Mouse (Mus musculus) spleen, adult 2 months (tissue): ENCODE measurements at regions not wholly inside any gene's neighbourhood (a gene's known extent, or its start where the extent isn't known, plus 50 kb on each side); places are given as distances from the start of the nearest gene placed in this dataset.
A peak's percentile ranks its signal among the peaks of the same experiment; 100 is the strongest.

Source experiments
- DNase-seq, 2 experiments: peaks; one replicate each; pipeline versions ENCODE4 v3.0.0 to v3.0.0-alpha.2; 2012 to 2021; ENCODE audit warnings: low spot score in 2 of 2, low read depth in 1 of 2
- H3K27ac ChIP-seq: fragments of 200-500 bp; 2 replicates; pipeline ENCODE4 v1.5.1; 2012; ENCODE audit warnings: low read length, inconsistent platforms; ENCODE audit not compliant: insufficient read depth
- H3K27me3 ChIP-seq: fragments of 200-500 bp; 2 replicates; pipeline ENCODE4 v1.6.1; 2012; ENCODE audit warnings: mild to moderate bottlenecking, moderate library complexity, low read length, inconsistent platforms; ENCODE audit not compliant: control insufficient read depth, insufficient read depth
- H3K36me3 ChIP-seq: fragments of 200-500 bp; 2 replicates; pipeline ENCODE4 v1.6.1; 2012; ENCODE audit warnings: mild to moderate bottlenecking, low read length, inconsistent platforms; ENCODE audit not compliant: control insufficient read depth, insufficient read depth
- H3K4me1 ChIP-seq: fragments of 200-500 bp; 2 replicates; pipeline ENCODE4 v1.6.1; 2011; ENCODE audit warnings: inconsistent platforms; ENCODE audit not compliant: control insufficient read depth, insufficient read depth, insufficient read length
- H3K4me3 ChIP-seq: fragments of 200-500 bp; 2 replicates; pipeline ENCODE4 v1.5.1; 2011; ENCODE audit warnings: mild to moderate bottlenecking, inconsistent platforms; ENCODE audit not compliant: insufficient read depth, insufficient read length; ENCODE audit errors: extremely low read depth
- CTCF ChIP-seq: fragments of 200-500 bp; IDR thresholded peaks from 2 replicates; pipeline ENCODE4 v1.5.1; 2011; ENCODE audit warnings: mild to moderate bottlenecking, inconsistent platforms; ENCODE audit not compliant: insufficient read depth, insufficient read length, insufficient replicate concordance; ENCODE audit errors: extremely low read depth
- POLR2A ChIP-seq: fragments of 200-500 bp; IDR thresholded peaks from 2 replicates; pipeline ENCODE4 v1.6.1; 2011; ENCODE audit warnings: low read depth, low read length, inconsistent platforms
- WGBS: fragments of 180-500 bp; shearing (Covaris S2); methylation state at CpG from one replicate; pipeline ENCODE4 v1.1.7; 2018; 5-methylcytosine and 5-hydroxymethylcytosine counted together

GRCm38 (mm10) chr8:26886783-26887486 lies 90.2 kb upstream of the Zfp703 start:
- no peak for TF ChIP-seq POLR2A
- WGBS, result 52% methylated on average over 13 of the region's 13 CpGs

GRCm38 (mm10) chr8:26887551-26887950 lies 89.6 kb upstream of the Zfp703 start:
- Histone ChIP-seq H3K27ac (no peak overlapping the region), H3K27me3 (no peaks in the 10 kb centered on the region), H3K4me1 (peaks cover 33% of the 10 kb centered on the region), H3K36me3 (no peaks in the 10 kb centered on the region), H3K4me3 (no peak overlapping the region)
- no peak for TF ChIP-seq POLR2A
- 79% methylated on average over 5 of the region's 5 CpGs for WGBS
- DNase-seq, result no peak

More at GRCm38 (mm10) chr8:26886783-26887486, 90.2 kb upstream of the Zfp703 start:
- H3K27me3 ChIP-seq, result no peaks in the 10 kb centered on the region
- no peak overlapping the region for H3K4me3 ChIP-seq
- peak in 1 of 2 experiments; percentile 8 for DNase-seq
- no peaks in the 10 kb centered on the region for H3K36me3 ChIP-seq
- H3K27ac ChIP-seq, result no peak overlapping the region; the same call in 1 of the 2 replicates
- peaks cover 30% of the 10 kb centered on the region for H3K4me1 ChIP-seq

DNA sequence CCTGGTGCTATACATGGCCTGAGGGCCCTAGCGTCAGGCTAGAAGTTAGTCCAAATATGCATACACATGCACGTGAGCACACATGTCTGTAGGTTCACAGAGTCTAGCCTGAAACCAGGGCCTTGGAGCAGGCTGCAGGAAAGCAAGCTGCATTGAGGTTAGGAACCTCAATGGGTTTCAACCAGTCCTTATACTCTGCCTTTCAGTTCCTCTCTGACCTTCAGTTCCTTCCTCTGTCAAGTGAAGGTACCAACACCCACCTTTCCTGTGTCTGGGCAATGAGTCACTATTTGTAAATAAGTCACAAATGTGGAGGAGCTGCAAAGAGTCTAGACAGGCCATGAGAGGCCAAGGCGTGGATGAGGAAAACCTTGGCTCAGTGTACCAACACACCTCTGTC lies 89.1 kb upstream of the Zfp703 start:
- Histone ChIP-seq H3K27me3 (no peaks in the 10 kb centered on the region), H3K27ac (no peak overlapping the region; the same call in 1 of the 2 replicates), H3K36me3 (no peaks in the 10 kb centered on the region), H3K4me3 (no peak overlapping the region), H3K4me1 (peaks cover 33% of the 10 kb centered on the region)
- 40% methylated on average over 3 of the region's 3 CpGs for WGBS
- peak in 1 of 2 experiments; percentile 11 for DNase-seq
- no peak for TF ChIP-seq POLR2A
- no peak for TF ChIP-seq CTCF

- DNase-seq, result no peak
- Histone ChIP-seq H3K27ac (no peak overlapping the region), H3K36me3 (no peaks in the 10 kb centered on the region), H3K27me3 (no peaks in the 10 kb centered on the region), H3K4me1 (peaks cover 18% of the 10 kb centered on the region), H3K4me3 (no peak overlapping the region)
- TF ChIP-seq CTCF (no peak), POLR2A (no peak)
- 27% methylated on average over 11 of the region's 11 CpGs for WGBS
Observed at GRCm38 (mm10) chr8:26891881-26892280, 85.2 kb upstream of the Zfp703 start.

GRCm38 (mm10) chr8:26892380-26892779 lies 84.7 kb upstream of the Zfp703 start:
- WGBS, result 74% methylated on average over 7 of the region's 7 CpGs
- Histone ChIP-seq H3K4me1 (peaks cover 13% of the 10 kb centered on the region), H3K27me3 (no peaks in the 10 kb centered on the region), H3K27ac (no peak overlapping the region), H3K4me3 (no peak overlapping the region), H3K36me3 (no peaks in the 10 kb centered on the region)
- DNase-seq, result no peak
- TF ChIP-seq CTCF (no peak), POLR2A (no peak)

DNA sequence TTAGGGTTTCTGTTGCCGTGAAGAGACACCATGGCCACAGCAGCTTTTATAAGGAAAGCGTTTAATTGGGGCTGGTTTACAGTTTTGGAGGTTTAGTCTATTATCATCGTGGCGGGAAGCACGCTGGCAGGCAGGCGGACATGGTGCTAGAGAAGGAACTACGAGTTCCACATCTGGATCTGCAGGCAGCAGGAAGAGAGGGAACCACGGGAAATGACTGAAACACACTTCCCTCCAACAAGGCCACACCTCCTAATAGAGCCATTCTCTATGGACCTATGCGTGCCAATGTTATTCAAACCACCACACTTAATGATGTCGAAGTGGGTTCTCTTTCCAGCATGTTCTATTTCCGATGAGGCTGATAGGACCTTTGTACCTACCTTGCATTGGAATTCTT lies 81.3 kb upstream of the Zfp703 start:
- no peak for DNase-seq
- H3K36me3 ChIP-seq, result no peaks in the 10 kb centered on the region
- H3K4me3 ChIP-seq, result no peak overlapping the region
- no peak overlapping the region for H3K27ac ChIP-seq
- H3K4me1 ChIP-seq, result peaks cover 6% of the 10 kb centered on the region; the same call in 1 of the 2 replicates
- no peaks in the 10 kb centered on the region for H3K27me3 ChIP-seq
- WGBS, result 54% methylated on average over 11 of the region's 11 CpGs
- no peak for TF ChIP-seq CTCF

DNA sequence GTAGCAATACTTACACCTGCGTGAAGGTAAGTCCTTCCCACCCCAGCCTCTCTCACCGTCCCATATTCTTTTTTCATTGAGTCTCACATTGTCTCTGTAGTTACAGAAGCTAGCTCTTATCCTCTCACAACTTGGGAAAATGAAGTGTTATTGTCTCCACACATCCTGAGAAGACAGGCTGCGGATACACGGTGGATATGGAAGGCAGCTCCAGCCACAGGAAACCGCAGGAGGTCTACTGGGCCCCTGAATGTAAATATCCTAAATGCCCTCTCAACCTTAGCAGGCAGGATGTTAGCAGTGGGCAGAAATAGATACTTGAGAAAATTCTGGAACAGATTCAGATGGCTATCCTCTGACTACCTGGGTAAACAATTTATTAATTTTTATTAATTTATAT lies 73.8 kb upstream of the Zfp703 start:
- WGBS, result 80% methylated on average over 5 of the region's 5 CpGs

More for the DNA sequence above, 73.8 kb upstream of the Zfp703 start:
- TF ChIP-seq POLR2A, result no peak
- no peak for TF ChIP-seq CTCF
- no peaks in the 10 kb centered on the region for H3K27me3 ChIP-seq
- H3K4me1 ChIP-seq, result peaks cover 2% of the 10 kb centered on the region; the same call in 1 of the 2 replicates
- H3K4me3 ChIP-seq, result no peak overlapping the region
- no peak overlapping the region for H3K27ac ChIP-seq
- no peaks in the 10 kb centered on the region for H3K36me3 ChIP-seq
- DNase-seq, result no peak
